Mouse (Mus musculus): Measurements from ENCODE around the gene Alox12. TPM values are rescaled to one million over a fixed set of nuclear protein-coding genes. Genes with fewer than 3 reads are reported as not detected.

Alox12 gene
- polyA plus RNA-seq, 1 experiment from 2014 or later: 2.9 TPM

GRCm38 (mm10) chr11:70208778-70209388, 46.3 kb downstream of the Alox12 start:
- ATAC-seq (ENCODE audit: insufficient number of reproducible peaks, insufficient read depth, low FRiP score, low TSS enrichment): no peak
- Histone ChIP-seq H3K9me3 (no peaks in the 10 kb centered on the region), H3K27me3 (peaks cover 26% of the 10 kb centered on the region), H3K4me3 (no peak overlapping the region), H3K27ac (no peak overlapping the region), H3K9ac (no peak overlapping the region), H3K36me3 (no peaks in the 10 kb centered on the region), H3K4me1 (peaks cover 3% of the 10 kb centered on the region), H3K4me2 (replicated peaks) (no peak overlapping the region)
- 79% methylated on average over 5 of the region's 5 CpGs for whole genome bisulfite sequencing

GRCm38 (mm10) chr11:70207283-70207682, 47.9 kb downstream of the Alox12 start:
- H3K27ac ChIP-seq: no peak overlapping the region
- no peak overlapping the region for H3K4me2 ChIP-seq (replicated peaks)
- H3K9me3 ChIP-seq: no peaks in the 10 kb centered on the region
- H3K27me3 ChIP-seq: peaks cover 11% of the 10 kb centered on the region
- no peaks in the 10 kb centered on the region for H3K4me1 ChIP-seq
- no peak for ATAC-seq (ENCODE audit: insufficient number of reproducible peaks, insufficient read depth, low FRiP score, low TSS enrichment)
- WGBS: 85% methylated on average over 7 of the region's 7 CpGs
- H3K9ac ChIP-seq: no peak overlapping the region
- H3K36me3 ChIP-seq: no peaks in the 10 kb centered on the region
- no peak overlapping the region for H3K4me3 ChIP-seq

- no peaks in the 10 kb centered on the region for H3K36me3 ChIP-seq
- no peak for ATAC-seq (ENCODE audit: insufficient number of reproducible peaks, insufficient read depth, low FRiP score, low TSS enrichment)
- H3K4me2 ChIP-seq (replicated peaks): no peak overlapping the region
- H3K4me1 ChIP-seq: no peaks in the 10 kb centered on the region
- WGBS: 76% methylated on average over 2 of the region's 2 CpGs
- no peak overlapping the region for H3K9ac ChIP-seq
- H3K9me3 ChIP-seq: no peaks in the 10 kb centered on the region
- peaks cover 10% of the 10 kb centered on the region; the same call in 1 of the 2 replicates for H3K27me3 ChIP-seq
- H3K27ac ChIP-seq: no peak overlapping the region
- H3K4me3 ChIP-seq: no peak overlapping the region
These were observed 48.4 kb downstream of the Alox12 start for GRCm38 (mm10) chr11:70206801-70207200.

- Histone ChIP-seq H3K9ac (no peak overlapping the region), H3K4me2 (replicated peaks) (no peak overlapping the region), H3K27me3 (0 out of 2 replicates have a peak, but pooled peaks cover 5% of the 10 kb centered on the region), H3K4me1 (0 out of 2 replicates have a peak, but pooled peaks cover 5% of the 10 kb centered on the region), H3K27ac (no peak overlapping the region), H3K9me3 (no peaks in the 10 kb centered on the region), H3K36me3 (no peaks in the 10 kb centered on the region), H3K4me3 (no peak overlapping the region)
- 34% methylated on average over 5 of the region's 5 CpGs for WGBS
- no peak for ATAC-seq (ENCODE audit: insufficient number of reproducible peaks, insufficient read depth, low FRiP score, low TSS enrichment)
These were observed 53.5 kb downstream of the Alox12 start for GRCm38 (mm10) chr11:70201691-70202090.

GRCm38 (mm10) chr11:70200036-70200608, 55.0 kb downstream of the Alox12 start:
- Histone ChIP-seq H3K36me3 (no peaks in the 10 kb centered on the region), H3K27me3 (no peaks in the 10 kb centered on the region), H3K9me3 (0 out of 2 replicates have a peak, but pooled peaks cover 3% of the 10 kb centered on the region), H3K9ac (0 out of 2 replicates have a peak overlapping the region, but pooled peaks have one; percentile 15), H3K4me3 (no peak overlapping the region), H3K4me1 (0 out of 2 replicates have a peak, but pooled peaks cover 5% of the 10 kb centered on the region), H3K4me2 (replicated peaks) (no peak overlapping the region), H3K27ac (no peak overlapping the region)
- WGBS: 82% methylated on average over 5 of the region's 5 CpGs
- no peak for ATAC-seq (ENCODE audit: insufficient number of reproducible peaks, insufficient read depth, low FRiP score, low TSS enrichment)

- Histone ChIP-seq H3K4me3 (no peak overlapping the region), H3K27me3 (no peaks in the 10 kb centered on the region), H3K27ac (no peak overlapping the region), H3K36me3 (no peaks in the 10 kb centered on the region), H3K9me3 (0 out of 2 replicates have a peak, but pooled peaks cover 4% of the 10 kb centered on the region), H3K9ac (no peak overlapping the region), H3K4me1 (0 out of 2 replicates have a peak, but pooled peaks cover 5% of the 10 kb centered on the region), H3K4me2 (replicated peaks) (no peak overlapping the region)
- ATAC-seq (ENCODE audit: insufficient number of reproducible peaks, insufficient read depth, low FRiP score, low TSS enrichment): no peak
- 78% methylated on average over 8 of the region's 8 CpGs for WGBS
These were observed 56.0 kb downstream of the Alox12 start for GRCm38 (mm10) chr11:70199107-70199506.

DNA sequence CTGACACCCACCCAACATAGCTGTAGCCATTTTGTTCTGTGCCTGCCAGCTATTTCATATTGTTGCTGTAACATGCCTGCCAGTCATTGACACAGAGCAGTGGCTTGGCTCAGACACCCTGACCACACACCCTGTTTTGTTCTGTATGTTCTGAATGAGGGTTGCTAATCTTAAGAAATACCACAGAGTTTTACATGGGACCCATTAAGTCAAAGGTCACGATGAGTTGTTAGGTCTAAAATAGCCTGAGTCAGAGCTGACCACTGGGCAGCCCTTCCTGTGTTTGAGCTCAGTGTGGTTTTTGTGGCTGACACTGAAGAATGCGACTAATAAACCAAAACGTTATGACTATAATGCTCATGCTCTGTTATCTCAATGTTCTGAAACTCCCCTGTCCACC, 56.8 kb downstream of the Alox12 start:
- H3K27me3 ChIP-seq: no peaks in the 10 kb centered on the region
- H3K4me2 ChIP-seq (replicated peaks): no peak overlapping the region
- H3K9ac ChIP-seq: no peak overlapping the region
- WGBS: 84% methylated on average over 3 of the region's 3 CpGs
- ATAC-seq (ENCODE audit: insufficient number of reproducible peaks, insufficient read depth, low FRiP score, low TSS enrichment): no peak
- peaks cover 12% of the 10 kb centered on the region; the same call in 1 of the 2 replicates for H3K4me1 ChIP-seq
- H3K36me3 ChIP-seq: no peaks in the 10 kb centered on the region
- 0 out of 2 replicates have a peak, but pooled peaks cover 4% of the 10 kb centered on the region for H3K9me3 ChIP-seq
- H3K27ac ChIP-seq: no peak overlapping the region
- no peak overlapping the region for H3K4me3 ChIP-seq

DNA sequence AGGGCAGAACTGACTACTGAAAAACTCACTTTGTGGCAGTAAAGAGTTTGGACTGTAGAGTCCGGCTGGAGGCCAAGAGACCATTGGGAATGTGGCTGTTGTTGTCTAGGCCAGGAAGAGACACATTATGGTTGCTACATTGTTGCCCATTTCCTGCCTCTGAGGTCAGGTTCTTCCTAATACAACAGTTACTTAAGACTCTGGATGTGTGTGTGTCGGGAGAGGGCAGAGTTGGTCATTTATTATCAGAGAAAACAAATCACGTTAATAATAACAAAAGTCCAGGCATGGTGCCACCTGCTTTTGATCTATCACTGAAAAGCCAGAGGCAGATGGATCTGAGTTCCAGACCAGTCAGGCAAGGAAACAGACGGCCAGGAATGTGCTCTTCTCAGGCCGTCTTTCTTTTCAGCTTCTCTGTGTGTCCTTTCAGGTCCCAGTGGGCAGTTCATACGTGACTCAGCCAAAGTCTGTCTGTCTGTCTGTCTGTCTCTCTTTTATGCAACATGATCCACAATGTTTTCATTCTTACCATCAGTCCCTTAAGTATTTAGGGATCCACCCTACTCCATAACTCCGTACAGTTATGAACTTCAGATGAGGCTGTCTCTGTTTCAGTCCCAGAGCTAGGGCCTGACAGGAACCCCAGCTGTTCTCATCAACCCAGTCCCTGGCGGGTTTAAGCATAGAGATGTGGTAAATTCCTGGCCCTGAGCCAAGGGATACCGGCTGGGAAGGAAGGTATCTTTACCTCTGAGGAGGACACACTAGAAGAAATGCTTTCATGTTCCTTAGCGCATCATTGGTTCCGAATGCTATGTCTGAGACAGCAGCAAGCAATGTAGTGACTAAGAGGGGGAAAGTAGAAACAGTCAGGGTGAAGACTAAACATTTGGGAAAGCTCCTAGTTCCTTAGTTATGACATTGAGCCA, 61.5 kb downstream of the Alox12 start:
- H3K9me3 ChIP-seq: 0 out of 2 replicates have a peak, but pooled peaks cover 4% of the 10 kb centered on the region
- no peak overlapping the region for H3K27ac ChIP-seq
- no peak for ATAC-seq (ENCODE audit: insufficient number of reproducible peaks, insufficient read depth, low FRiP score, low TSS enrichment)
- H3K4me1 ChIP-seq: peaks cover 9% of the 10 kb centered on the region; the same call in 1 of the 2 replicates
- WGBS: 40% methylated on average over 11 of the region's 11 CpGs
- H3K36me3 ChIP-seq: no peaks in the 10 kb centered on the region
- no peak overlapping the region for H3K4me3 ChIP-seq
- H3K9ac ChIP-seq: no peak overlapping the region
- no peak overlapping the region for H3K4me2 ChIP-seq (replicated peaks)
- no peaks in the 10 kb centered on the region for H3K27me3 ChIP-seq

- 78% methylated on average over 4 of the region's 4 CpGs for WGBS
- no peak overlapping the region for H3K4me2 ChIP-seq (replicated peaks)
- ATAC-seq (ENCODE audit: insufficient number of reproducible peaks, insufficient read depth, low FRiP score, low TSS enrichment): no peak
- H3K9me3 ChIP-seq: 0 out of 2 replicates have a peak, but pooled peaks cover 4% of the 10 kb centered on the region
- no peaks in the 10 kb centered on the region for H3K36me3 ChIP-seq
- H3K4me1 ChIP-seq: peaks cover 9% of the 10 kb centered on the region; the same call in 1 of the 2 replicates
- H3K27ac ChIP-seq: no peak overlapping the region
- H3K9ac ChIP-seq: no peak overlapping the region
- H3K27me3 ChIP-seq: no peaks in the 10 kb centered on the region
- no peak overlapping the region for H3K4me3 ChIP-seq
These were observed 63.0 kb downstream of the Alox12 start for GRCm38 (mm10) chr11:70192157-70192556.

All from embryonic facial prominence, embryonic 12.5 days (tissue).